Mouse (Mus musculus): Measurements from ENCODE around the gene Eloa. TPM values are rescaled to one million over a fixed set of nuclear protein-coding genes. Genes with fewer than 3 reads are reported as not detected.

Gene Eloa
- polyA plus RNA-seq, 1 experiment, result 6.2 TPM

- Histone ChIP-seq H3K4me1 (ENCODE audit: control insufficient read depth, insufficient read depth, insufficient read length, low read length) (peaks cover 18% of the 10 kb centered on the region), H3K27me3 (ENCODE audit: control insufficient read depth, insufficient read depth, low read length) (no peaks in the 10 kb centered on the region), H3K27ac (ENCODE audit: insufficient read depth, low read depth, low read length) (no peak overlapping the region), H3K4me3 (ENCODE audit: low read depth, low read length) (no peak overlapping the region), H3K36me3 (ENCODE audit: control insufficient read depth, insufficient read depth, low read length) (peaks cover 54% of the 10 kb centered on the region)
- WGBS, result 90% methylated on average over 11 of the region's 11 CpGs
- no peak for TF ChIP-seq CTCF (IDR thresholded peaks at IDR 0.05; ENCODE audit: extremely low read depth, insufficient read length, insufficient replicate concordance, low read depth, low read length)
These were observed 51.0 kb downstream of the Eloa start for GRCm38 (mm10) chr4:135970585-135970984.

- no peak overlapping the region for H3K27ac ChIP-seq (ENCODE audit: insufficient read depth, low read depth, low read length)
- no peaks in the 10 kb centered on the region for H3K27me3 ChIP-seq (ENCODE audit: control insufficient read depth, insufficient read depth, low read length)
- H3K4me1 ChIP-seq (ENCODE audit: control insufficient read depth, insufficient read depth, insufficient read length, low read length), result peaks cover 23% of the 10 kb centered on the region
- no peak overlapping the region for H3K4me3 ChIP-seq (ENCODE audit: low read depth, low read length)
- peaks cover 48% of the 10 kb centered on the region for H3K36me3 ChIP-seq (ENCODE audit: control insufficient read depth, insufficient read depth, low read length)
- 75% methylated on average over 13 of the region's 13 CpGs for WGBS
- TF ChIP-seq CTCF (IDR thresholded peaks at IDR 0.05; ENCODE audit: extremely low read depth, insufficient read length, insufficient replicate concordance, low read depth, low read length), result no peak
- TF ChIP-seq POLR2A (IDR thresholded peaks at IDR 0.05; ENCODE audit: low read depth, low read length), result no peak
These were observed 52.4 kb downstream of the Eloa start for GRCm38 (mm10) chr4:135969070-135969750.

GRCm38 (mm10) chr4:135968271-135968869, 53.2 kb downstream of the Eloa start:
- Histone ChIP-seq H3K27ac (ENCODE audit: insufficient read depth, low read depth, low read length) (no peak overlapping the region), H3K4me1 (ENCODE audit: control insufficient read depth, insufficient read depth, insufficient read length, low read length) (peaks cover 16% of the 10 kb centered on the region), H3K4me3 (ENCODE audit: low read depth, low read length) (no peak overlapping the region), H3K27me3 (ENCODE audit: control insufficient read depth, insufficient read depth, low read length) (no peaks in the 10 kb centered on the region), H3K36me3 (ENCODE audit: control insufficient read depth, insufficient read depth, low read length) (peaks cover 48% of the 10 kb centered on the region)
- TF ChIP-seq POLR2A (IDR thresholded peaks at IDR 0.05; ENCODE audit: low read depth, low read length) (no peak), CTCF (IDR thresholded peaks at IDR 0.05; ENCODE audit: extremely low read depth, insufficient read length, insufficient replicate concordance, low read depth, low read length) (no peak)
- 82% methylated on average over 19 of the region's 19 CpGs for WGBS

- no peak overlapping the region for H3K4me3 ChIP-seq (ENCODE audit: low read depth, low read length)
- no peak overlapping the region for H3K27ac ChIP-seq (ENCODE audit: insufficient read depth, low read depth, low read length)
- peaks cover 48% of the 10 kb centered on the region for H3K36me3 ChIP-seq (ENCODE audit: control insufficient read depth, insufficient read depth, low read length)
- TF ChIP-seq POLR2A (IDR thresholded peaks at IDR 0.05; ENCODE audit: low read depth, low read length), result no peak
- TF ChIP-seq CTCF (IDR thresholded peaks at IDR 0.05; ENCODE audit: extremely low read depth, insufficient read length, insufficient replicate concordance, low read depth, low read length), result no peak
- H3K27me3 ChIP-seq (ENCODE audit: control insufficient read depth, insufficient read depth, low read length), result no peaks in the 10 kb centered on the region
- 81% methylated on average over 18 of the region's 18 CpGs for WGBS
- peaks cover 10% of the 10 kb centered on the region for H3K4me1 ChIP-seq (ENCODE audit: control insufficient read depth, insufficient read depth, insufficient read length, low read length)
These were observed 54.3 kb downstream of the Eloa start for GRCm38 (mm10) chr4:135967086-135967760.

- Histone ChIP-seq H3K4me3 (ENCODE audit: low read depth, low read length) (no peak overlapping the region), H3K4me1 (ENCODE audit: control insufficient read depth, insufficient read depth, insufficient read length, low read length) (peaks cover 6% of the 10 kb centered on the region), H3K27ac (ENCODE audit: insufficient read depth, low read depth, low read length) (no peak overlapping the region), H3K27me3 (ENCODE audit: control insufficient read depth, insufficient read depth, low read length) (no peaks in the 10 kb centered on the region), H3K36me3 (ENCODE audit: control insufficient read depth, insufficient read depth, low read length) (peaks cover 55% of the 10 kb centered on the region)
- TF ChIP-seq POLR2A (IDR thresholded peaks at IDR 0.05; ENCODE audit: low read depth, low read length) (no peak), CTCF (IDR thresholded peaks at IDR 0.05; ENCODE audit: extremely low read depth, insufficient read length, insufficient replicate concordance, low read depth, low read length) (no peak)
- WGBS, result 90% methylated on average over 16 of the region's 16 CpGs
These were observed 55.3 kb downstream of the Eloa start for GRCm38 (mm10) chr4:135966283-135966682.

GRCm38 (mm10) chr4:135965113-135965512, 56.5 kb downstream of the Eloa start:
- WGBS, result 60% methylated on average over 9 of the region's 9 CpGs
- Histone ChIP-seq H3K36me3 (ENCODE audit: control insufficient read depth, insufficient read depth, low read length) (peaks cover 53% of the 10 kb centered on the region), H3K4me3 (ENCODE audit: low read depth, low read length) (peak overlapping the region; percentile 32)

GRCm38 (mm10) chr4:135964426-135964825, 57.1 kb downstream of the Eloa start:
- Histone ChIP-seq H3K36me3 (ENCODE audit: control insufficient read depth, insufficient read depth, low read length) (peaks cover 53% of the 10 kb centered on the region), H3K27ac (ENCODE audit: insufficient read depth, low read depth, low read length) (peak overlapping the region; percentile 91), H3K4me3 (ENCODE audit: low read depth, low read length) (peak overlapping the region; percentile 73), H3K27me3 (ENCODE audit: control insufficient read depth, insufficient read depth, low read length) (no peaks in the 10 kb centered on the region), H3K4me1 (ENCODE audit: control insufficient read depth, insufficient read depth, insufficient read length, low read length) (peaks cover 6% of the 10 kb centered on the region)
- WGBS, result 1% methylated on average over 12 of the region's 12 CpGs
- peak; percentile 89 for TF ChIP-seq POLR2A (IDR thresholded peaks at IDR 0.05; ENCODE audit: low read depth, low read length)
- no peak for TF ChIP-seq CTCF (IDR thresholded peaks at IDR 0.05; ENCODE audit: extremely low read depth, insufficient read length, insufficient replicate concordance, low read depth, low read length)

More at GRCm38 (mm10) chr4:135965113-135965512, 56.5 kb downstream of the Eloa start:
- no peaks in the 10 kb centered on the region for H3K27me3 ChIP-seq (ENCODE audit: control insufficient read depth, insufficient read depth, low read length)
- TF ChIP-seq CTCF (IDR thresholded peaks at IDR 0.05; ENCODE audit: extremely low read depth, insufficient read length, insufficient replicate concordance, low read depth, low read length) (no peak), POLR2A (IDR thresholded peaks at IDR 0.05; ENCODE audit: low read depth, low read length) (no peak)
- H3K27ac ChIP-seq (ENCODE audit: insufficient read depth, low read depth, low read length), result peak overlapping the region; percentile 83
- H3K4me1 ChIP-seq (ENCODE audit: control insufficient read depth, insufficient read depth, insufficient read length, low read length), result peaks cover 6% of the 10 kb centered on the region
